Mouse (Mus musculus): ENCODE data around the gene Noc2l.

The Noc2l gene

DNA sequence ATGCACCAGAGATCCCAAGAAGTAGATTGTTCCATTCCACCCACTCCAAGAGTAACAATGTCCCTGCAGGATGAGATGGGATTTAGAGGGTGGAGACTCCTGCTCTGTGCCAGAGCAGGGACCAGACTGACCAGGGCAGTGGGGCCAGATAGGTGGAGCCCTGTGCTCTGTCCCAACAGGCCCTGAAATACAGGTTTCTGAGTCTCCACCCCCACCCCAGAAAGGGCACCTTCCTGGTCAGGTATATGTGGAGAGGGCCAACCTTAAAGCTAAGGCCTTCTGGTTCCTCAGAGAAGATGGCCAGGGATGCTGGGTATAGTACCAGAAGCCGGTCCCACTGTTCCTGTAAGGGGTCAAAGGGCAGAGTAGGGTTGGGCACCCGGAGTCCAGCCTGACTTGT lies 11.5 kb upstream of the Noc2l start:
- Histone ChIP-seq H3K4me3 (replicated peaks; ENCODE audit: low read length) (no peak overlapping the region), H3K27me3 (ENCODE audit: insufficient read depth, low read length) (peaks cover 29% of the 10 kb centered on the region), H3K9me3 (ENCODE audit: low read length) (no peaks in the 10 kb centered on the region), H3K36me3 (ENCODE audit: insufficient read depth, low read length) (peaks cover 11% of the 10 kb centered on the region), H3K4me1 (replicated peaks; ENCODE audit: low read depth, low read length) (peaks cover 29% of the 10 kb centered on the region)
- TF ChIP-seq NANOG (IDR thresholded peaks at IDR 0.05; ENCODE audit: borderline replicate concordance, low read length) (no peak), CTCF (conservative IDR thresholded peaks at IDR 0.05; ENCODE audit: low read length) (no peak)

DNA sequence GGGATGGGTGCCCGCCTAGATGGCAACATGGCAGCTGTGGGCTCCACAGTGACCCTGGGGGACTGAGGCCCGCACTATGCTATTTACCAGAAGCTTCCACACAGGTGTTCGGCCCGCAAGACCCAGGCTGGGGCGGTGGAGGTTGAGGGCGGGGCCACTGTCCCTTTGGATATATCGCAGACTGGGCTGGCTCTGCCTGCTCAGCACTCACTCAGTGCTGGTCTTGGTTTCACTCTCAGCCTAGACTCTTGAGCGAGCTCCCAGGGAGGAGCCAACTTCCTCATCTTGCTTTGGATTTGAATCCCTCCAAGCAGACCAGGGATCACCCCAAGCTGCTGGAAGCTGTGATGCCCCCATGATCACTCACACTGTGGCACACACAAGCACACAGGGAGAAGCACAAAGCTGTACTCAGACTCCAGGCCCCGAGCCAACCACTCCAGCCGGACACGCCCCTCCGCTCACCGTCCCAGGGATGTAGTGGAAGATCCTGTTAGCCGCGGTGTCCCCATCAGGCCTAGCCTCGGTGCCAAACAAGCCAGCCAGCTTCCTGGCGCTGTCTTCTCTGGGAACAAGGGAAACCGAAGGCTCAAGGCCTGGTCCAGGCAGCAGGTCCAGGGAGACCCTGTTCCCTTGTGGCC lies 7.9 kb upstream of the Noc2l start:
- TF ChIP-seq CTCF (conservative IDR thresholded peaks at IDR 0.05; ENCODE audit: low read length) (no peak), NANOG (IDR thresholded peaks at IDR 0.05; ENCODE audit: borderline replicate concordance, low read length) (no peak), POU5F1 (IDR thresholded peaks at IDR 0.05; ENCODE audit: borderline replicate concordance, low read length) (no peak)
- no peaks in the 10 kb centered on the region for H3K9me3 ChIP-seq (ENCODE audit: low read length)
- H3K4me3 ChIP-seq (replicated peaks; ENCODE audit: low read length), result peak overlapping the region; percentile 73
- peaks cover 16% of the 10 kb centered on the region for H3K27me3 ChIP-seq (ENCODE audit: insufficient read depth, low read length)
- peaks cover 47% of the 10 kb centered on the region for H3K36me3 ChIP-seq (ENCODE audit: insufficient read depth, low read length)
- peaks cover 42% of the 10 kb centered on the region for H3K4me1 ChIP-seq (replicated peaks; ENCODE audit: low read depth, low read length)

DNA sequence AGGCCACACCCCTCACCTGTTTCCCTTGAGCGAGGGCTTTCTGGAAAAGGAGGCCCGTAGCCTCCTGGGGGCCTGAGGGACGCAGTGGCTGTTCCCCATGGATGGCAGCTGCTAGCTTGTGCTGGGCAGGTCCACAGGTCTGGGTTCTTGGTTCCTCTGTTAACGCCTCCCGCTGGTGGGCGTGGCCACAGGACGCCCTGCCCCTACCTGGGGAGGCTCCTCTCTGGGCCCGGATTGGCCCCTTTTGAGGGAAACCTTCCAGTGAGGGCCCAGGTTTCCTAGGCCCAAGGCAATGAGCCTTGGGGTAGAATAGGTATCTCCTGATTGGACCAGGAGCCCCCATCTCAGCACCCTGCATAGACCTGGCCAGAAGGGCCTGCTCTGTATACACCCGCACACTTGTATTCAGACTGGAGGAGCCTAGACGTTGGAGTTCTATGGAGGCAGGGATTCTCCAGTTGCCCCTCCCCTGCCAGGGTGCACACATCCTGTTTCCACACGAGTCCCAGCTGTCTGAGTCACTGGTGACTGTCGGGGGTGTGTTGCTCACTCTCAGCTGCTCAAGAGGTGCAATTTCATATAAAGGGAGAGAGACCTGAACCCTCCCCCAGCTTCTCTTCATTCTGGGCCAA lies 7.3 kb upstream of the Noc2l start:
- Histone ChIP-seq H3K4me3 (replicated peaks; ENCODE audit: low read length) (peak overlapping the region; percentile 73), H3K9me3 (ENCODE audit: low read length) (no peaks in the 10 kb centered on the region), H3K27me3 (ENCODE audit: insufficient read depth, low read length) (peaks cover 17% of the 10 kb centered on the region), H3K36me3 (ENCODE audit: insufficient read depth, low read length) (peaks cover 51% of the 10 kb centered on the region), H3K4me1 (replicated peaks; ENCODE audit: low read depth, low read length) (peaks cover 49% of the 10 kb centered on the region)
- TF ChIP-seq NANOG (IDR thresholded peaks at IDR 0.05; ENCODE audit: borderline replicate concordance, low read length) (no peak), CTCF (conservative IDR thresholded peaks at IDR 0.05; ENCODE audit: low read length) (no peak), POU5F1 (IDR thresholded peaks at IDR 0.05; ENCODE audit: borderline replicate concordance, low read length) (no peak)

DNA sequence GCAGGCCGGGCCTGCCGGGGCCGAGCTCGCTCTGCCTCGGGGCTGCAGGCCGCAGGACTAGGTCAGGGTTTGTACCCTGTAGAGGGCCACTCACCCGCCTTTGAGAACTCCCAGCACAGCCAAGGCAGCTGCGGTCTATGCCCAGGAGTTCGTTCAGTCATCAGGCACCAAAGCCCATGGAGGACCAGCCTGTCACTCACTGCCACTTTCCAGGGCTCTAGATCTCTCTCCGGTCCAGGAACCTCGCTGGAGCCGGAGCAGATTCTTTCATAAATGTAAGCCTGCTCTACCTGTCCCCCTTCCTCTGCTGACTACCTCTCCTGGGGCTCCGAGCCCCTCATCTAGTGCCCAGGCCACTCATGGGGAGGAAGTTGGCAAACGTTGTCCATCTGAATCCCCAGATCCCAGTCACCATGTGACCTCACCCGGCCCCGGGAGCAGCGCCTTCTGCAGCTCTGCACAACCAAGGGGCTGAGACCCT lies 1.7 kb upstream of the Noc2l start:
- Histone ChIP-seq H3K27me3 (ENCODE audit: insufficient read depth, low read length) (peaks cover 13% of the 10 kb centered on the region), H3K4me3 (replicated peaks; ENCODE audit: low read length) (peak overlapping the region; percentile 84), H3K4me1 (replicated peaks; ENCODE audit: low read depth, low read length) (peaks cover 46% of the 10 kb centered on the region), H3K9me3 (ENCODE audit: low read length) (peaks cover 16% of the 10 kb centered on the region), H3K36me3 (ENCODE audit: insufficient read depth, low read length) (peaks cover 63% of the 10 kb centered on the region)
- TF ChIP-seq NANOG (IDR thresholded peaks at IDR 0.05; ENCODE audit: borderline replicate concordance, low read length) (no peak), CTCF (conservative IDR thresholded peaks at IDR 0.05; ENCODE audit: low read length) (no peak), POU5F1 (IDR thresholded peaks at IDR 0.05; ENCODE audit: borderline replicate concordance, low read length) (no peak)

DNA sequence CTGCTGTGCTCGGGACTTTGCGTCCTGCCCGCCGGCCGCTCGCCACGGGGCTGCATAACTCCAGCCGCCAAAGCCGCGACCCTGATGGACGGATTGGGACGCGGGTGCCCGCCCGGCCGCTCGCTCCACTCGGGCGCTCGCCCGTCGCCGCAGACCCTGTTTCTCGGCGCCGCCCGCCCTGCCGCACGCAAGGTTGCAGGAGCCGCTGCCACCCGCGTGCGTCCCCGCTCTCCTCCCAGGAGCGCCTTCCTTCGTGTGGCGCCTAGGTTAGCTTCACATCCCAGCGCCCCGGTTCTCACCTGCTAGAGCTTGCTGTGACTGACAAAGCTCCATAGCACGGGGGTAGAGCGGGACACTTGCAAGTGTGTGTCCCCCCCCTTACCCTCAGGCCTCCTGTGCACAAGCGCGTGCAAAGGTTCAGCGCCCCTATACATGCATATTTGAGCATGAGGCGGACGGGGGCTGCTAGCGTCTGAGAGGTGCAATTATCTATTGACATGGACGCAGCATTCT lies 1.1 kb upstream of the Noc2l start, which contains the start of gene Plekhn1:
Gene Plekhn1, minus strand, starts transcription at position 157 of the 513 bp plus-strand sequence.
- TF ChIP-seq NANOG (IDR thresholded peaks at IDR 0.05; ENCODE audit: borderline replicate concordance, low read length), result no peak
- TF ChIP-seq POU5F1 (IDR thresholded peaks at IDR 0.05; ENCODE audit: borderline replicate concordance, low read length), result no peak
- TF ChIP-seq CTCF (conservative IDR thresholded peaks at IDR 0.05; ENCODE audit: low read length), result no peak
- peak within 1 kb of the TSS; percentile 97 for H3K4me3 ChIP-seq (replicated peaks; ENCODE audit: low read length)

GRCm38 (mm10) chr4:156235360-156235770 lies 445 bp upstream of the Noc2l start:
- H3K9me3 ChIP-seq (ENCODE audit: low read length), result peaks cover 28% of the 10 kb centered on the region
- peaks cover 41% of the 10 kb centered on the region for H3K4me1 ChIP-seq (replicated peaks; ENCODE audit: low read depth, low read length)
- H3K4me3 ChIP-seq (replicated peaks; ENCODE audit: low read length), result peak overlapping the region; percentile 97
- TF ChIP-seq CTCF (conservative IDR thresholded peaks at IDR 0.05; ENCODE audit: low read length) (no peak), POU5F1 (IDR thresholded peaks at IDR 0.05; ENCODE audit: borderline replicate concordance, low read length) (no peak), NANOG (IDR thresholded peaks at IDR 0.05; ENCODE audit: borderline replicate concordance, low read length) (no peak)
- H3K27me3 ChIP-seq (ENCODE audit: insufficient read depth, low read length), result peaks cover 13% of the 10 kb centered on the region
- peaks cover 63% of the 10 kb centered on the region for H3K36me3 ChIP-seq (ENCODE audit: insufficient read depth, low read length)

More for the DNA sequence above, 1.1 kb upstream of the Noc2l start, which contains the start of gene Plekhn1:
- Histone ChIP-seq H3K27me3 (ENCODE audit: insufficient read depth, low read length) (peaks cover 13% of the 10 kb centered on the region), H3K4me1 (replicated peaks; ENCODE audit: low read depth, low read length) (peaks cover 45% of the 10 kb centered on the region), H3K36me3 (ENCODE audit: insufficient read depth, low read length) (peaks cover 63% of the 10 kb centered on the region), H3K9me3 (ENCODE audit: low read length) (peaks cover 22% of the 10 kb centered on the region)

DNA sequence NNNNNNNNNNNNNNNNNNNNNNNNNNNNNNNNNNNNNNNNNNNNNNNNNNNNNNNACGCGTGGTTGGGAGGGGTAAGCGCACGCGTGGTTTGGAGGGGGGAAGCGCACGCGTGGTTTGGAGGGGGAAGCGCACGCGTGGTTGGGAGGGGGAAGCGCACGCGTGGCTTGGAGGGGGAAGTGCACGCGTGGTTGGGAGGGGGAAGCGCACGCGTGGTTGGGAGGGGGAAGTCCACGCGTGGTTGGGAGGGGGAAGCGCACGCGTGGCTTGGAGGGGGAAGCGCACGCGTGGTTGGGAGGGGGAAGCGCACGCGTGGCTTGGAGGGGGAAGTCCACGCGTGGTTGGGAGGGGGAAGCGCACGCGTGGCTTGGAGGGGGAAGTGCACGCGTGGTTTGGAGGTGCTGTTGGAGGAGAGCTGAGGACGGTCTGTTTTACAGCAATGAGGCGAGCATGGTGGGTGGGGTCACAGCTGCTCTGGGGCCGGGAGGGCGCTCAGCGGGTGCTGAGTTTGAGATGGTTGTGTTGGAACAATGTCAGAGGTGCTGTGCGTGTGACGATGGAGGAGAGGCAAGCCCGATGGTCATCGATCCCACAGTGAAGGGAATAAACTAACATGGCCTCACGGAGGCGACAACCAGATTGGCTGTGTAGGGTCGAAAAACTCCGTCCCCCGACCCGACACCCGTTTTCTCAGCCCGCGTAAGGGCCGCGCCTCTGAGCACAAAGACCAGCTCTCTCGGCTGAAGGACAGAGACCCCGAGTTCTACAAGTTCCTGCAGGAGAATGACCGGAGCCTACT lies 1.0 kb downstream of the Noc2l start:
- Histone ChIP-seq H3K27me3 (ENCODE audit: insufficient read depth, low read length) (peaks cover 13% of the 10 kb centered on the region), H3K4me1 (replicated peaks; ENCODE audit: low read depth, low read length) (peaks cover 36% of the 10 kb centered on the region), H3K4me3 (replicated peaks; ENCODE audit: low read length) (peak overlapping the region; percentile 97), H3K9me3 (ENCODE audit: low read length) (peaks cover 43% of the 10 kb centered on the region), H3K36me3 (ENCODE audit: insufficient read depth, low read length) (peaks cover 63% of the 10 kb centered on the region)
- TF ChIP-seq POU5F1 (IDR thresholded peaks at IDR 0.05; ENCODE audit: borderline replicate concordance, low read length) (no peak), CTCF (conservative IDR thresholded peaks at IDR 0.05; ENCODE audit: low read length) (no peak), NANOG (IDR thresholded peaks at IDR 0.05; ENCODE audit: borderline replicate concordance, low read length) (no peak)

GRCm38 (mm10) chr4:156249567-156249966 lies 13.8 kb downstream of the Noc2l start:
- Histone ChIP-seq H3K4me1 (replicated peaks; ENCODE audit: low read depth, low read length) (peaks cover 20% of the 10 kb centered on the region), H3K27me3 (ENCODE audit: insufficient read depth, low read length) (peaks cover 8% of the 10 kb centered on the region), H3K9me3 (ENCODE audit: low read length) (peaks cover 71% of the 10 kb centered on the region), H3K4me3 (replicated peaks; ENCODE audit: low read length) (no peak overlapping the region), H3K36me3 (ENCODE audit: insufficient read depth, low read length) (peaks cover 69% of the 10 kb centered on the region)
- TF ChIP-seq POU5F1 (IDR thresholded peaks at IDR 0.05; ENCODE audit: borderline replicate concordance, low read length) (no peak), CTCF (conservative IDR thresholded peaks at IDR 0.05; ENCODE audit: low read length) (no peak), NANOG (IDR thresholded peaks at IDR 0.05; ENCODE audit: borderline replicate concordance, low read length) (no peak)

Data from E14TG2a.4 (cell line).